Mouse (Mus musculus) intestine, postnatal 0 days (tissue): ENCODE measurements at regions not wholly inside any gene's neighbourhood (a gene's known extent, or its start where the extent isn't known, plus 50 kb on each side); places are given as distances from the start of the nearest gene placed in this dataset.

Experiments used
- ATAC-seq: fragments of 200-750 bp; cut with Nextera tagmentation; 2 replicates; pipeline ENCODE4 v1.8.0; 2017; ENCODE audit warnings: mild to moderate bottlenecking, moderate TSS enrichment, moderate library complexity
- H3K27ac ChIP-seq: fragments of 300-500 bp; sonication (generic); 2 replicates; pipeline ENCODE4 v1.5.1; 2014; ENCODE audit warnings: mild to moderate bottlenecking, low read depth, low read length, moderate library complexity
- H3K27me3 ChIP-seq: fragments of 300-500 bp; sonication (generic); replicated peaks from 2 replicates; pipeline ENCODE4 v1.6.1; 2014; ENCODE audit warnings: low read length, mixed read lengths; ENCODE audit not compliant: control insufficient read depth, insufficient read depth
- H3K36me3 ChIP-seq: fragments of 300-500 bp; sonication (generic); 2 replicates; pipeline ENCODE4 v1.6.1; 2014; ENCODE audit warnings: mild to moderate bottlenecking, moderate library complexity; ENCODE audit not compliant: control insufficient read depth, insufficient read depth
- H3K4me1 ChIP-seq: fragments of 300-500 bp; sonication (generic); replicated peaks from 2 replicates; pipeline ENCODE4 v1.6.1; 2014; ENCODE audit warnings: antibody characterized with exemption, low read length, mixed read lengths; ENCODE audit not compliant: control insufficient read depth, insufficient read depth
- H3K4me2 ChIP-seq: fragments of 300-500 bp; sonication (generic); replicated peaks from 2 replicates; pipeline ENCODE4 v1.6.1; 2014; ENCODE audit warnings: low read depth, mild to moderate bottlenecking, moderate library complexity
- H3K4me3 ChIP-seq: fragments of 300-500 bp; sonication (generic); 2 replicates; pipeline ENCODE4 v1.5.1; 2014; ENCODE audit warnings: low read depth, low read length
- H3K9ac ChIP-seq: fragments of 300-500 bp; sonication (generic); 2 replicates; pipeline ENCODE4 v1.6.1; 2014; ENCODE audit warnings: mild to moderate bottlenecking, low read depth, low read length
- H3K9me3 ChIP-seq: fragments of 300-500 bp; sonication (generic); 2 replicates; pipeline ENCODE4 v1.6.1; 2016; ENCODE audit warnings: mixed run types; ENCODE audit not compliant: control insufficient read depth
- CTCF ChIP-seq: sonication (generic); IDR thresholded peaks from 2 replicates; pipeline ENCODE4 v1.5.1; 2016; ENCODE audit warnings: low read depth, mild to moderate bottlenecking, control low read depth, antibody characterized with exemption, moderate library complexity
- WGBS: fragments of 180-500 bp; shearing (Covaris S2); extraction: QIAGEN DNeasy Blood & Tissue Kit; methylation state at CpG from one replicate; pipeline ENCODE4 v1.1.7; 2014; 5-methylcytosine and 5-hydroxymethylcytosine counted together

- Histone ChIP-seq H3K9ac (no peak overlapping the region), H3K27ac (no peak overlapping the region), H3K4me1 (no peaks in the 10 kb centered on the region), H3K9me3 (no peaks in the 10 kb centered on the region), H3K36me3 (no peaks in the 10 kb centered on the region), H3K4me3 (no peak overlapping the region), H3K27me3 (no peaks in the 10 kb centered on the region), H3K4me2 (no peak overlapping the region)
- 77% methylated on average over 11 of the region's 11 CpGs for WGBS
- no peak for ATAC-seq
- TF ChIP-seq CTCF = no peak
Observed at GRCm38 (mm10) chr17:49272661-49273448, 155.3 kb upstream of the Mocs1 start.

- 90% methylated on average over 3 of the region's 3 CpGs for WGBS
- no peaks in the 10 kb centered on the region for H3K27me3 ChIP-seq
- no peak for ATAC-seq
- H3K9ac ChIP-seq = no peak overlapping the region
- H3K4me3 ChIP-seq = no peak overlapping the region
- no peak for TF ChIP-seq CTCF
- no peaks in the 10 kb centered on the region for H3K4me1 ChIP-seq
- no peak overlapping the region for H3K4me2 ChIP-seq
- no peaks in the 10 kb centered on the region for H3K36me3 ChIP-seq
- no peaks in the 10 kb centered on the region for H3K9me3 ChIP-seq
- H3K27ac ChIP-seq = no peak overlapping the region
Observed at GRCm38 (mm10) chr17:49274936-49275335, 153.2 kb upstream of the Mocs1 start.

GRCm38 (mm10) chr17:49275421-49275820 lies 152.7 kb upstream of the Mocs1 start:
- Histone ChIP-seq H3K36me3 (no peaks in the 10 kb centered on the region), H3K4me2 (no peak overlapping the region), H3K27ac (no peak overlapping the region), H3K9ac (no peak overlapping the region), H3K9me3 (no peaks in the 10 kb centered on the region), H3K4me1 (no peaks in the 10 kb centered on the region), H3K27me3 (no peaks in the 10 kb centered on the region), H3K4me3 (no peak overlapping the region)
- WGBS = 85% methylated on average over 2 of the region's 2 CpGs
- ATAC-seq = no peak
- TF ChIP-seq CTCF = no peak

GRCm38 (mm10) chr17:49275916-49276315 lies 152.2 kb upstream of the Mocs1 start:
- no peak for ATAC-seq
- WGBS = 84% methylated on average over 2 of the region's 2 CpGs
- H3K9me3 ChIP-seq = no peaks in the 10 kb centered on the region

GRCm38 (mm10) chr17:49278541-49278940 lies 149.6 kb upstream of the Mocs1 start:
- H3K9me3 ChIP-seq = 0 out of 2 replicates have a peak, but pooled peaks cover 4% of the 10 kb centered on the region
- no peak overlapping the region for H3K4me3 ChIP-seq
- no peak overlapping the region for H3K27ac ChIP-seq
- H3K4me2 ChIP-seq = no peak overlapping the region
- 58% methylated on average over 8 of the region's 8 CpGs for WGBS
- no peak overlapping the region for H3K9ac ChIP-seq
- H3K36me3 ChIP-seq = no peaks in the 10 kb centered on the region
- H3K27me3 ChIP-seq = no peaks in the 10 kb centered on the region
- no peaks in the 10 kb centered on the region for H3K4me1 ChIP-seq
- no peak for ATAC-seq
- no peak for TF ChIP-seq CTCF

More at GRCm38 (mm10) chr17:49275916-49276315, 152.2 kb upstream of the Mocs1 start:
- no peaks in the 10 kb centered on the region for H3K27me3 ChIP-seq
- no peak for TF ChIP-seq CTCF
- no peak overlapping the region for H3K27ac ChIP-seq
- no peak overlapping the region for H3K4me3 ChIP-seq
- no peak overlapping the region for H3K9ac ChIP-seq
- H3K4me1 ChIP-seq = no peaks in the 10 kb centered on the region
- no peak overlapping the region for H3K4me2 ChIP-seq
- no peaks in the 10 kb centered on the region for H3K36me3 ChIP-seq

- H3K4me1 ChIP-seq = no peaks in the 10 kb centered on the region
- no peak overlapping the region for H3K4me3 ChIP-seq
- H3K36me3 ChIP-seq = no peaks in the 10 kb centered on the region
- no peak for ATAC-seq
- H3K9ac ChIP-seq = no peak overlapping the region
- 0 out of 2 replicates have a peak, but pooled peaks cover 4% of the 10 kb centered on the region for H3K9me3 ChIP-seq
- no peak overlapping the region for H3K4me2 ChIP-seq
- TF ChIP-seq CTCF = no peak
- no peaks in the 10 kb centered on the region for H3K27me3 ChIP-seq
- no peak overlapping the region for H3K27ac ChIP-seq
- 68% methylated on average over 10 of the region's 10 CpGs for WGBS
Observed at GRCm38 (mm10) chr17:49278973-49279727, 149.0 kb upstream of the Mocs1 start.
